Mouse (Mus musculus) limb, embryonic 14.5 days (tissue): ENCODE results near the gene Lrp2. TPM values are rescaled to one million over a fixed set of nuclear protein-coding genes. Genes with fewer than 3 reads are reported as not detected.

Source experiments
- ATAC-seq: fragments of 200-750 bp; cut with Nextera tagmentation; 2 replicates; pipeline ENCODE4 v1.8.0; 2017; ENCODE audit warnings: low read depth, moderate number of reproducible peaks, moderate TSS enrichment; ENCODE audit not compliant: low FRiP score
- DNase-seq: peaks from one replicate; pipeline ENCODE4 v3.0.0-alpha.2; 2015; ENCODE audit warnings: low spot score
- H3K27ac ChIP-seq: fragments of 300-500 bp; sonication (generic); replicated peaks from 2 replicates; pipeline ENCODE4 v1.5.1; 2014; ENCODE audit warnings: low read depth, mild to moderate bottlenecking, low read length, moderate library complexity, mixed read lengths
- H3K27me3 ChIP-seq: fragments of 300-500 bp; sonication (generic); 2 replicates; pipeline ENCODE4 v1.6.1; 2014; ENCODE audit warnings: low read length, mixed read lengths; ENCODE audit not compliant: control insufficient read depth, insufficient read depth
- H3K36me3 ChIP-seq: fragments of 300-500 bp; sonication (generic); 2 replicates; pipeline ENCODE4 v1.6.1; 2014; ENCODE audit warnings: mild to moderate bottlenecking, low read length, moderate library complexity, mixed read lengths; ENCODE audit not compliant: control insufficient read depth, insufficient read depth
- H3K4me1 ChIP-seq: fragments of 300-500 bp; sonication (generic); 2 replicates; pipeline ENCODE4 v1.6.1; 2014; ENCODE audit warnings: antibody characterized with exemption, low read length, mixed read lengths; ENCODE audit not compliant: control insufficient read depth, insufficient read depth
- H3K4me2 ChIP-seq: fragments of 300-500 bp; sonication (generic); replicated peaks from 2 replicates; pipeline ENCODE4 v1.6.1; 2014; ENCODE audit warnings: low read depth, mild to moderate bottlenecking, low read length, moderate library complexity; ENCODE audit not compliant: severe bottlenecking
- H3K4me3 ChIP-seq: fragments of 300-500 bp; sonication (generic); replicated peaks from 2 replicates; pipeline ENCODE4 v1.5.1; 2014; ENCODE audit warnings: low read length
- H3K9ac ChIP-seq: fragments of 300-500 bp; sonication (generic); 2 replicates; pipeline ENCODE4 v1.6.1; 2014; ENCODE audit warnings: mild to moderate bottlenecking, low read depth, low read length, moderate library complexity; ENCODE audit not compliant: severe bottlenecking
- H3K9me3 ChIP-seq: fragments of 300-500 bp; sonication (generic); 2 replicates; pipeline ENCODE4 v1.6.1; 2016; ENCODE audit warnings: low read length; ENCODE audit not compliant: control insufficient read depth
- POLR2A ChIP-seq: fragments of 200-500 bp; IDR thresholded peaks from 2 replicates; pipeline ENCODE4 v1.8.0; 2012; ENCODE audit warnings: inconsistent platforms, mild to moderate bottlenecking, moderate library complexity, borderline replicate concordance; ENCODE audit not compliant: insufficient read depth, insufficient read length; ENCODE audit errors: extremely low read depth
- WGBS: fragments of 180-500 bp; shearing (Covaris S2); extraction: QIAGEN DNeasy Blood & Tissue Kit; methylation state at CpG from one replicate; pipeline ENCODE4 v1.1.7; 2014; 5-methylcytosine and 5-hydroxymethylcytosine counted together
- polyA plus RNA-seq, 2 experiments: library from polyadenylated mRNA; depleted of rRNA in 1 of 2; stranded (reverse) in 1 of 2; unstranded in 1 of 2; fragments of >200 nt; fragmentation: Nextera tagmentation in 1 of 2; extraction: Ambion mirVana in 1 of 2; gene quantifications; 2 replicates each; pipeline versions ENCODE4 v1.2.1 to v1.2.3; 2012 to 2014

The Lrp2 gene
- polyA plus RNA-seq, 2 experiments: 0.01 to 0.09 TPM

GRCm38 (mm10) chr2:69518307-69518706, 67.6 kb downstream of the Lrp2 start:
- no peak overlapping the region for H3K4me2 ChIP-seq
- H3K27ac ChIP-seq: no peak overlapping the region
- no peak for DNase-seq
- no peak for TF ChIP-seq POLR2A
- H3K4me3 ChIP-seq: no peak overlapping the region
- H3K9ac ChIP-seq: no peak overlapping the region
- H3K9me3 ChIP-seq: no peaks in the 10 kb centered on the region
- no peaks in the 10 kb centered on the region for H3K36me3 ChIP-seq
- ATAC-seq: no peak
- H3K4me1 ChIP-seq: no peaks in the 10 kb centered on the region
- no peaks in the 10 kb centered on the region for H3K27me3 ChIP-seq
- 71% methylated on average over 7 of the region's 7 CpGs for WGBS

DNA sequence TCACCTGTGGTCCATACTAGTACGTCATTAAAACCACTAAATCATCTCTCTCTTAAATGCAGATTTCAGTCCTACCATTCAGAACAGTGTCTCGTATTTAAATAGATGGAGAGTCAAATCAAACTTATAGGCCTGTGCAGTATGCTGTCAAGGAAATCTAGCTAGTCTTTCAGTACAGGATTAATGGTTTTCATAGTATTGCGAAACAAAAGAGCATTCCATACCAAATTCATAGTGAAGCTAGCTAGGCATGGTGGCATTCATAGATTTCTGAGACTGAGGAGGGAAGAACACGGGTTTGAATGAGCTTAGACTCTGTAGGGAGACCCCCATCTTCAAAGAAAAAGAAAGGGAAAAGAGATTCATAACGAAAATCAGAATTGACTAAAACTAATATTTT, 74.1 kb downstream of the Lrp2 start:
- ATAC-seq: no peak
- DNase-seq: no peak
- Histone ChIP-seq H3K27me3 (no peaks in the 10 kb centered on the region), H3K36me3 (no peaks in the 10 kb centered on the region), H3K9me3 (no peaks in the 10 kb centered on the region), H3K4me3 (no peak overlapping the region), H3K27ac (no peak overlapping the region), H3K4me1 (no peaks in the 10 kb centered on the region), H3K9ac (no peak overlapping the region), H3K4me2 (no peak overlapping the region)
- 82% methylated on average over 5 of the region's 5 CpGs for WGBS
- TF ChIP-seq POLR2A: no peak

- DNase-seq (no peak), ATAC-seq (no peak)
- no peaks in the 10 kb centered on the region for H3K36me3 ChIP-seq
- H3K9ac ChIP-seq: no peak overlapping the region
- TF ChIP-seq POLR2A: no peak
- H3K4me3 ChIP-seq: no peak overlapping the region
- no peaks in the 10 kb centered on the region for H3K4me1 ChIP-seq
- 72% methylated on average over 9 of the region's 9 CpGs for WGBS
- no peak overlapping the region for H3K4me2 ChIP-seq
- no peak overlapping the region for H3K27ac ChIP-seq
- no peaks in the 10 kb centered on the region for H3K9me3 ChIP-seq
- no peaks in the 10 kb centered on the region for H3K27me3 ChIP-seq
Observed at GRCm38 (mm10) chr2:69500357-69500756, 85.5 kb downstream of the Lrp2 start.

GRCm38 (mm10) chr2:69493130-69493529, 92.7 kb downstream of the Lrp2 start:
- no peak for TF ChIP-seq POLR2A
- no peak for ATAC-seq
- H3K9me3 ChIP-seq: no peaks in the 10 kb centered on the region
- no peaks in the 10 kb centered on the region for H3K4me1 ChIP-seq
- no peak overlapping the region for H3K9ac ChIP-seq
- no peak overlapping the region for H3K4me3 ChIP-seq
- no peak overlapping the region for H3K4me2 ChIP-seq
- 88% methylated on average over 4 of the region's 4 CpGs for WGBS
- H3K27me3 ChIP-seq: no peaks in the 10 kb centered on the region
- H3K27ac ChIP-seq: no peak overlapping the region
- no peak for DNase-seq
- no peaks in the 10 kb centered on the region for H3K36me3 ChIP-seq

GRCm38 (mm10) chr2:69480965-69481364, 104.9 kb downstream of the Lrp2 start:
- Histone ChIP-seq H3K4me3 (no peak overlapping the region), H3K27me3 (no peaks in the 10 kb centered on the region), H3K9me3 (no peaks in the 10 kb centered on the region), H3K36me3 (no peaks in the 10 kb centered on the region), H3K27ac (no peak overlapping the region), H3K4me1 (no peaks in the 10 kb centered on the region), H3K9ac (no peak overlapping the region), H3K4me2 (no peak overlapping the region)
- WGBS: 91% methylated on average over 7 of the region's 7 CpGs
- no peak for TF ChIP-seq POLR2A
- no peak for ATAC-seq
- DNase-seq: no peak

DNA sequence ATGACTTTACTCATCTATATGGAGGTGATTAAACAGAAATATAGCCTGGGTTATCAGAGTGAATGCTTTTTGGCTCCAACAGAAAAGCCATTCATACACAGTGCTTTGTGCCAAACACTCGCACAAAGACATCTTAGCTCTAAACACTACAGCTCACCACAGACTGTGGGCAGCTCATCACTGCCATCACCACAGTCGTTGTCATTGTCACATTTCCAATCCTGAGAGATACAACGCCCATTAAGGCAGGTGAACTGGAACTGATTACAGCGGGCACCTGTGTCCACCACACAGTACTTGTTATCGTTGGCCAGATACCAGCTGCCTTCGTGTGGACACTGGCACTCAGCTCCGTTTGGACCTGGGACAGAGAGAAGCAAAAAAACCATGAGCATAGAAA, 106.0 kb downstream of the Lrp2 start:
- no peak for DNase-seq
- H3K9ac ChIP-seq: no peak overlapping the region
- no peak overlapping the region for H3K27ac ChIP-seq
- WGBS: 90% methylated on average over 7 of the region's 7 CpGs
- TF ChIP-seq POLR2A: no peak
- H3K36me3 ChIP-seq: no peaks in the 10 kb centered on the region
- no peaks in the 10 kb centered on the region for H3K27me3 ChIP-seq
- H3K4me2 ChIP-seq: no peak overlapping the region
- no peak overlapping the region for H3K4me3 ChIP-seq
- ATAC-seq: no peak
- H3K4me1 ChIP-seq: no peaks in the 10 kb centered on the region
- no peaks in the 10 kb centered on the region for H3K9me3 ChIP-seq
